Mouse (Mus musculus) forelimb bud, embryonic 11.5 days (tissue): Measurements from ENCODE around the gene Ica1.

Source experiments
- DNase-seq: peaks from one replicate; pipeline ENCODE4 v3.0.0-alpha.2; 2012; ENCODE audit warnings: low read depth, low spot score

Gene Ica1

DNA sequence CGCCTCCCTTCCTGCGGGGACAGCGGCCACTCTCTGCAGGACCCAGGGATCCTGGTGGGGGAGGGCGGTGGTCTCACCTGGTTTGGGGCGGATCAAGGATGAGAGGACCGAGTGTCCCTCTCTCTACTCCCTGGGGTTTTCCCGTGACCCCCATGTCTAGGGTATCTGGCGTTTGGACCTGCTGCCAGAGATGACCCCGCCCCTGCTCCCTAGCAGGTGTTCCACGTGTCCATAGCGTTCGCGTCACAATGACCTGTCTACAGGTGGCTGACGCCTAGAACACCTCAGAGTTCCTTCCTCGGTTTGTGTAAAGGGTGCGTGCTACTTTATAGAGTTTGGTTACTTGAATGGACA, at the start of gene Ica1:
Ica1 (minus strand) TSS at position 193 of the 354 bp plus-strand sequence.
- DNase-seq: peak; percentile 10

DNA sequence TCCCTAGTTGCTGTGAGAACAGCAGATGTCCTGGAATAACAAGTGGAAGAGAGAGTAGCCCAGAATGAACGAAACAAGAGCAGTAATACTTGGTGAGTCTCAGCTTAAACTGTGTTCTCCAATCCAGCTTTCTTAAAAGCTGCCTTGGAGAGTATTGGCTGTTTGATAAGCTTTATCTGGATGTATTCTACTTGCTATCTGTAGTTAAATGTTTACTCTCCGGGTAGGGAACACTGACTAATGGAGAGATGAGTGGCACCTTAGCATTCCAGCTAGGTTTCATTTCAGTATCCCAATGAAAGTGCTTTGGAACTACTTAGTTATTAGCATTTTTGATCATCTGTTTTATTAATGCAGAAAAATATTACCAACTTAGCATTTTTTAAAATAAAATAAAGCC, 41.6 kb upstream of the Ica1 start:
- no peak for DNase-seq

DNA sequence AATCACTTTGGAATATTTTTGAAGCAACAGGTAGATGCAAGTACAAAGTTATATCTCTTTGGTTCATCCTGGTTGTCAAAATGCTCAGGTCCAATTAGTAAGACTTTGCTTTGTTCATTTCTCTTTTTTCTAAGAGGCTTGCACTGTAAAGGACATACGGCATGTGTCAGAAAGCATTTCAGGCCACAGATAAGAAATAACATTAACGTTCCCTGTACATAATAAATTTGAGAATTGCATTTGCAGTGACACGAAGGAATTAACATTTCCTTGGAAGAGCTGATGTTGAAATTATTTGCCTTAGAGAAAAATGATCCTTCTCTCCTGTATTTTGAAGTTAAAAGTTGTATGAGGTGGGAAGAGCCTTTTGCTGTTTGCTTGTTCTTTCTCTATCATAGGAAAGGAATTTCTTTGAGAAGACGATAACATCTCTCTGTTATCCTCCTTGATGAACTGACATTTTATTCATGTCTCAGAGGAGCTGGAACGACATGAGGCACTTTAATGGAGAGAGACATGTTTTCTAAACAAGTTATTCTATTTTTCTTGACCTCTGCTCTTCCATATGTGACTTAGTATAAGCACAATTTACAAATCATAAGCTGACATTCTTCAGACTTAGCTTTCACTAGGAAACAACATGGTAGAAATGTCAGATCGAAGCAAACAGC, 36.2 kb upstream of the Ica1 start:
- no peak for DNase-seq

- no peak for DNase-seq
Measured at GRCm38 (mm10) chr6:8802561-8803150, 24.4 kb upstream of the Ica1 start.

DNA sequence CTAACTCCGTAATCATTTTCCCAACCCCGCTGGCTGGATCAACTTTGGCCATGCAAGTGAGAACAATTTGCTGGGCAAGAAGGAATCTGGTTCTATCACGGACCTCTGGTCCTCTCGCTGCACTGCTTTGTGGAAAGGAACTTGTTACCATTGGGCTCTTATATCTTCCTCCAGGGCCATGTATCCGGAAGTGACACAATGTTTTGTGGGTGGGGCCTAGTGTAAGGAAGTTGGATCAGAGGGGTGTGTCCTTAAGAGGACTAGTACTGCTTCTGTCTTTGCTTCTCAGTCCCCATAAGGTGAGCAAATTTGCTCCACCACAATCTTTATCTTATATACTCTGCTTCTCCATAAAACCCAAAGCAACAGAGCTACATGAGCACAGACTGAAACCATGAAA, 14.1 kb upstream of the Ica1 start:
- DNase-seq: no peak

GRCm38 (mm10) chr6:8791781-8792180, 13.5 kb upstream of the Ica1 start:
- DNase-seq: no peak

DNA sequence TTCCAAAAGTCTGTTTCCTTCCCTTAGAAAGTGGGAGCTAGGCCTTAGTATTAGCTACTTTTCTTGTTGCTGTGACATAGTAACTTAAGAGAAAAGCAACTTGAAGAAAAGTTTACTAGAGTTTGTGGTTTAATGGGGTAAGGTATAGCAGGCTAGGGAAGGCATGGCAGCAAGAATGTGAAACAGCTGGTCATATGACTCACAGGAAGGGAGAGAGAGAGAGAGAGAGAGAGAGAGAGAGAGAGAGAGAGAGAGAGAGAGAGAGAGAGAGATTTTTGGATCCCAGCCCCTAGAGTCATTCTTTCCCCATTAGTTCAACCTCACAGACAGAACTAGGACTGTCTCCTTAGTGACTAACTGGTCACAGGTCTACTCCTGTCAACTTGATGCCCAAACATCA, 2.3 kb upstream of the Ica1 start:
- DNase-seq: no peak

GRCm38 (mm10) chr6:8777411-8778295, 635 bp downstream of the Ica1 start:
- peak; percentile 61 for DNase-seq

- no peak for DNase-seq
Measured at GRCm38 (mm10) chr6:8771539-8771938, 6.7 kb downstream of the Ica1 start.

DNA sequence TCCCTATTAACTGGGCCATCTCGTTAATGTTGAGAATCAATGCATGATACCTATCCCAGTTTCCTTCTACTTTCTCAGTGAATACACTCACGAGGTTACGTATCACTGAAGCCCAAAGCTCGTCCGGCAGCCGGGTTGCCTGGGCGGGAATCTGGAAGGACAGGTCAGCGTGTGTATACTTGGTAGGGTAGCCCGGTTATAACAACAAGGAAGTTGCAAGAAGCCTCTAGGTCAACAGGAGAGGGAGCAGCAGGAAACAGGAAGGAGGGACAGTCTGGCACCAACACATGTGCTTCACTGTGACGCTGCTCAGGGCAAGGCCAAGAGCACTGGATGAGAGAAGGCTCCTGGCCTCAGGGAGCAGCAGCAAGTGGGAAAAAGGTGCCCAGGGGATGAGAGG, 7.9 kb downstream of the Ica1 start:
- DNase-seq: no peak

DNA sequence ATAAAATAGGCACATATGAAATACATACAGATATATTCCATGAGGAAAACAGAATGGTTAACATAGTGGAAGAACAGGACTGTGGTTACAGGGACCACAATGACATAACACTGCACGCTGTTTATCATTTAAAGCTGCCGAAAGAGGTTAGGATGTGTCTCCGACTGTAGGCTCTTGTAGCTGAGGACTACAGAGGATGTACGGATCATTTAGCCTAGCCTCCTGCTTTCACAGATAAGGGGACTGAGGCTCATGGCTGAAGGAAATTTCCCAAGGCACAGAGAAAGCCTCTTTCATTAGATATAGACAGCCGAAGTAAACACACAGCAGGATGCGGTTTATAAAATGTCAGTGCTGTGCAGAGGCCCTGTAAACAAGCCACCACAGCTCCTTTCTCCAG, 8.5 kb downstream of the Ica1 start:
- DNase-seq: no peak

- DNase-seq: no peak
Measured at GRCm38 (mm10) chr6:8766652-8767051, 11.6 kb downstream of the Ica1 start.

GRCm38 (mm10) chr6:8765801-8766200, 12.5 kb downstream of the Ica1 start:
- no peak for DNase-seq

DNA sequence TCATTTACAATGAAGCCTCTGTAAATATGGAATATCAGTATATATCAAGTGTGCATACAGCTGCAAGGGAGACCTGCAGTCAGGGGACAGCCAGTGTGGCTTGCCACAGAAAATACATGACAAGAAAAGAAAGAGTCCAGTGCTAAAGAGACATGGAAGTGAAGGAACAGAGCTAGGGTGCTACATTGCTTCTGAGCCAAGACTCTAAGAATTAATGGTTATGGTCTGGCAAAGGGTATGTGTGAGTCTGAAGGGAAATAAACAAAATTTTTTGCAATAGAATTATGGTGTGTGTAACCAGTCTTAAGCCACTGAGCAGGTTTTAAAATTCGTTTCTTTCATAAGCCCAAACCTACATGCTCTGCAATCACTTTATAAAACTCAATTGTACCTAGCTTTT, 13.2 kb downstream of the Ica1 start:
- no peak for DNase-seq

- no peak for DNase-seq
Measured at GRCm38 (mm10) chr6:8760708-8761294, 17.5 kb downstream of the Ica1 start.

- DNase-seq: no peak
Measured at GRCm38 (mm10) chr6:8759901-8760300, 18.4 kb downstream of the Ica1 start.

DNA sequence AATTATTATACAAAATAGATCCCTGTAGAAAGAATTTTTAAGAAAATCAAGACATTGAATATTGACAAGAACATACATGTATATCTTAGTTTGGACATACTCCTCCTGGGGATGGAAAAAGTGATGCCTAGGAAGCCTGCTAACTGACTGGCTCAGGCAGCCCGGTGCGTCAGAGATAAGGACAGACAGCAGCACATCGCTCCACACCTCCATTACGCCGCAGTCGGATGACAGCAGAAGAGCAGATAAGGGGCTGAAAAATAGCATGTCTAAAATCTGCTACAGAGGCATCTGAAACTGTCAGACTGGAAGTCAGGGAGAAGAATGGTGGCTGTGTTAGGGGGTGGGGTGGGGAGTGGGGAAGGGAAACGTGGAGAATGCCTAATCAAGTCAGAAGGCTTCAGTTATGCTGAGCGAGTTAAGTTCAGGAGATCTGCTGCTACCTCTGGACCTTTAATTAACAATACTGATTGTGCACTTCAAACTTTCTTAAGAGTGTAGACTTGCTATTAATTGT, 22.5 kb downstream of the Ica1 start:
- no peak for DNase-seq

DNA sequence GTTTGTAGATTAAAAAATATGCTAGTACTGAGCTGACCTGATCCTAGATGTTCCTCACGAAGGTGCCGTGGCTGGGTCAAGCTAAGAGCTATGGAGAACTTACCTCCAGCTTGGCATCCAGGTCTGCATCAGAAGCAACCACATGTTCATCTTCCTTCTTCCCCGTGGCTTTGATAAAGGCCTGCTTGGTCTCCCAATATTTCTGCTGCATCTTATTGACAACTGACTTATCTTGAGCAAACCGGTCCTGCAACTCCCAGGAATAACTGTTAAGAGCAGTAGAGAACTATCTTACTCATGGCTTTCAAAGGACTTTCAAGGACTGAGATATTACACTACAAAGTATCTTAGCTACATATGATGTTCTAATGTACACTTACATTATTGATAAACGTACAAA, 23.8 kb downstream of the Ica1 start:
- DNase-seq: no peak

- DNase-seq: no peak
Measured at GRCm38 (mm10) chr6:8753723-8754036, 24.6 kb downstream of the Ica1 start.

GRCm38 (mm10) chr6:8752984-8753722, 25.1 kb downstream of the Ica1 start:
- DNase-seq: no peak

- DNase-seq: no peak
Measured at GRCm38 (mm10) chr6:8744886-8745285, 33.4 kb downstream of the Ica1 start.
